Mouse (Mus musculus) stomach, postnatal 0 days (tissue): ENCODE data around the gene Nt5c2. TPM values are rescaled to one million over a fixed set of nuclear protein-coding genes. Genes with fewer than 3 reads are reported as not detected.

Source experiments
- ATAC-seq: fragments of 200-750 bp; cut with Nextera tagmentation; 2 replicates; pipeline ENCODE4 v1.8.0; 2017; ENCODE audit not compliant: low FRiP score, low TSS enrichment
- DNase-seq: peaks from one replicate; pipeline ENCODE4 v3.0.0-alpha.2; 2016; ENCODE audit warnings: low spot score
- H3K27ac ChIP-seq: fragments of 300-500 bp; sonication (generic); replicated peaks from 2 replicates; pipeline ENCODE4 v1.5.1; 2014; ENCODE audit warnings: mild to moderate bottlenecking, control low read depth
- H3K27me3 ChIP-seq: fragments of 300-500 bp; sonication (generic); 2 replicates; pipeline ENCODE4 v1.6.1; 2014; ENCODE audit warnings: low read length; ENCODE audit not compliant: control insufficient read depth, insufficient read depth
- H3K36me3 ChIP-seq: fragments of 300-500 bp; sonication (generic); 2 replicates; pipeline ENCODE4 v1.6.1; 2014; ENCODE audit warnings: low read length, mixed read lengths; ENCODE audit not compliant: control insufficient read depth, insufficient read depth
- H3K4me1 ChIP-seq: fragments of 300-500 bp; sonication (generic); replicated peaks from 2 replicates; pipeline ENCODE4 v1.6.1; 2014; ENCODE audit warnings: antibody characterized with exemption; ENCODE audit not compliant: control insufficient read depth, insufficient read depth
- H3K4me2 ChIP-seq: fragments of 300-500 bp; sonication (generic); replicated peaks from 2 replicates; pipeline ENCODE4 v1.6.1; 2014; ENCODE audit warnings: low read depth, mild to moderate bottlenecking, control low read depth, moderate library complexity
- H3K4me3 ChIP-seq: fragments of 300-500 bp; sonication (generic); 2 replicates; pipeline ENCODE4 v1.5.1; 2014; ENCODE audit warnings: low read depth, low read length, control low read depth
- H3K9ac ChIP-seq: fragments of 300-500 bp; sonication (generic); 2 replicates; pipeline ENCODE4 v1.6.1; 2014; ENCODE audit warnings: mild to moderate bottlenecking, low read length, control low read depth, mixed read lengths
- H3K9me3 ChIP-seq: fragments of 300-500 bp; sonication (generic); 2 replicates; pipeline ENCODE4 v1.6.1; 2016; ENCODE audit warnings: low read length; ENCODE audit not compliant: control insufficient read depth
- CTCF ChIP-seq: IDR thresholded peaks from 2 replicates; pipeline ENCODE4 v1.5.1; 2016; ENCODE audit warnings: antibody characterized with exemption, low read depth, mild to moderate bottlenecking, moderate library complexity
- EP300 ChIP-seq: optimal IDR thresholded peaks from 2 replicates; pipeline ENCODE3; 2016; ENCODE audit warnings: antibody characterized with exemption
- WGBS: fragments of 180-500 bp; shearing (Covaris S2); extraction: QIAGEN DNeasy Blood & Tissue Kit; methylation state at CpG from one replicate; pipeline ENCODE4 v1.1.7; 2014; 5-methylcytosine and 5-hydroxymethylcytosine counted together
- polyA plus RNA-seq: library from polyadenylated mRNA; unstranded; fragments of >200 nt; fragmentation: Nextera tagmentation; extraction: Ambion mirVana; gene quantifications from 2 replicates; pipeline ENCODE4 v1.2.1, GENCODE M21; 2015

The Nt5c2 gene
- polyA plus RNA-seq, 1 experiment from 2014 or later, result 70.9 TPM

DNA sequence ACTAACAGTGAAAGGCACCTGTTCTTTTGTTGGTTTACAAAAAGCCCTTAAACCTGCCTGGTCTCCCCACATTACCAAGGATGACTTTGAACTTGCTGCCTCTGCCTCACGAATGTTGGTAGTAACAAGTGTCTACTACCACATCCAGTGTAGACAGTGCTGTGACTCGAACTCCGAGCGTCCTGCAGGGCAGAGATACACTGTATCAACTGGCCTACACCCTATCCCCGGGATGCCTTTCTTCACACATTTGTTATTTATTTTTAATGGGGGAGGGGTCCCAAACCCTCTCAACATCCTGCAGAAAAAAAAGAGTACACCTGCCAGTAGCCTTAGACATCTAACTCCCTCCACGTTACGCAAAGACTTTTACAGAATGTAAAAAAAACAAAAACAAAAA is 34.9 kb upstream of the Nt5c2 start:
- 6% methylated on average over 7 of the region's 7 CpGs for WGBS
- DNase-seq, result no peak
- peaks cover 3% of the 10 kb centered on the region; the same call in 1 of the 2 replicates for H3K4me1 ChIP-seq
- peak overlapping the region; percentile 95 for H3K4me2 ChIP-seq
- no peak for ATAC-seq
- no peaks in the 10 kb centered on the region for H3K27me3 ChIP-seq
- no peaks in the 10 kb centered on the region for H3K9me3 ChIP-seq
- TF ChIP-seq CTCF (no peak), EP300 (no peak)
- H3K4me3 ChIP-seq, result peak overlapping the region; percentile 85
- peaks cover 3% of the 10 kb centered on the region; the same call in 1 of the 2 replicates for H3K36me3 ChIP-seq
- H3K9ac ChIP-seq, result peak overlapping the region; percentile 74; the same call in 1 of the 2 replicates
- H3K27ac ChIP-seq, result no peak overlapping the region

DNA sequence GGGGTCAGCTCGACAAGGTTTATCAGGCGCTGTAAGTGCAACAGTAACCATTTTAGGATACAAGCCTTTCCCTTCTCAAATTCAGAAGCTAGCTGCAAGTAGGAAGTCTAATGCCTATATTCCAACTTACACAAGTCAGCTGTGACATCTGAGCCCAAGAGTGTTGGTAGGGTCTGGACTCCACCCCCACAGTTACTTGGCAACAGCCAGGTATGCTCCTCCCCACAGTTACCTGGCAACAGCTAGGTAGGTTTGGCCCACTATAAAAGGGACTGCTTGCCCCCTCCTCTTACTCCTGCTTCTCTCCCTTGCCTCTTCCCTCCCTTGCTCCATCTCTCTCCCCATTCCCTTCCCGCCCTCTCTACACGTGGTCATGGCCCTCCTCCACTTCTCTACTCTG is 34.1 kb upstream of the Nt5c2 start:
- no peak for TF ChIP-seq CTCF
- no peak for TF ChIP-seq EP300
- Histone ChIP-seq H3K27ac (no peak overlapping the region), H3K36me3 (peaks cover 3% of the 10 kb centered on the region; the same call in 1 of the 2 replicates), H3K9ac (no peak overlapping the region), H3K4me1 (peaks cover 3% of the 10 kb centered on the region; the same call in 1 of the 2 replicates), H3K27me3 (no peaks in the 10 kb centered on the region), H3K4me3 (no peak overlapping the region), H3K4me2 (no peak overlapping the region), H3K9me3 (no peaks in the 10 kb centered on the region)
- DNase-seq (no peak), ATAC-seq (no peak)
- 65% methylated on average over 4 of the region's 4 CpGs for WGBS

DNA sequence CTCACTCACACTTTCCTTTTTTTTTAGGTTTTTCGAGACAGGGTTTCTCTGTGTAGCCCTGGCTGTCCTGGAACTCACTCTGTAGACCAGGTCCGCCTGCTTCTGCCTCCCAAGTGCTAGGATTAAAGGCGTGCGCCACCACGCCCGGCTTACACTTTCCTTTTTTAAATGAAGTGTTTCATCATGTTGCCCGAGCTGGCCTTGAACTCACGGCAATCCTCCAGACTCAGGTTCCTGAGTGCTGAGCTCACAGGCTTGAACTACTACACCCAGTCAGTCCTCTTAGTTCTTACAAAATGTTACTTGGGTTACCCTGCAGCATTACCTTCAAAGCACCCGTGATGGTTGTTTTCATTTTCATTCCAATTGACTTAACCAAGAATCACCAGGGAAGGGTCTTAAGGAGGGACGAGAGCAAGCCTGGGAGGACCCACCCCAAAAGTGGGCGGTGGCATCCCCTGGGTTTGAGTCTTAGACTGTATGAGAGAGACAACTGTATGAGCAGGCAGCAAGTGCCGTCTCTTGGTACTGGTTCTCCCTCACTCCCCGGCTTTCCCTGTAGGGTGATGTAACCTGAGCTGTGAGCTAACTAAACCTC is 32.4 kb upstream of the Nt5c2 start:
- Histone ChIP-seq H3K4me1 (peaks cover 3% of the 10 kb centered on the region; the same call in 1 of the 2 replicates), H3K4me3 (no peak overlapping the region), H3K36me3 (peaks cover 3% of the 10 kb centered on the region; the same call in 1 of the 2 replicates), H3K27me3 (no peaks in the 10 kb centered on the region), H3K9me3 (no peaks in the 10 kb centered on the region), H3K27ac (no peak overlapping the region), H3K9ac (no peak overlapping the region), H3K4me2 (no peak overlapping the region)
- DNase-seq (no peak), ATAC-seq (no peak)
- 85% methylated on average over 13 of the region's 13 CpGs for WGBS
- TF ChIP-seq CTCF (no peak), EP300 (no peak)

DNA sequence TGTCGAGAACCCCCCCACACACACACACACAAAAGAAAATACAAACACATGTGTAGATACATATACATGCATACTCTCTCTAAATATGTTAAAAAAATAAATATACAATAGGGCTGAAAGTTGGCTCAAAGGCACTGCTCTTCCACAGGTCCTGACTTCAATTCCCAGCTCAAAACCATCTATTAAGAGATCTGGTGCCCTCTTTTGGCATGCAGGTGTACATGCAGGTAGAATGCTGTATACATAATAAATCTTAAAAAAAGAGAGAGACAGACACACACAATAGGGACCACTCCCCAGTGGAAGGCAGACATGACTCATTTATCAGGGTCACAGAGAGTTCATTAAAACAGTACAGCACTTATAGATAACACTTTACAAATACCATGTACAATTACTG is 31.4 kb upstream of the Nt5c2 start:
- peaks cover 3% of the 10 kb centered on the region; the same call in 1 of the 2 replicates for H3K36me3 ChIP-seq
- TF ChIP-seq EP300 (no peak), CTCF (peak; percentile 51)
- H3K4me1 ChIP-seq, result peaks cover 3% of the 10 kb centered on the region; the same call in 1 of the 2 replicates
- H3K9ac ChIP-seq, result no peak overlapping the region
- WGBS, result 100% methylated on average over 1 of the region's 1 CpGs
- H3K4me2 ChIP-seq, result no peak overlapping the region
- no peaks in the 10 kb centered on the region for H3K27me3 ChIP-seq
- H3K4me3 ChIP-seq, result no peak overlapping the region
- DNase-seq (no peak), ATAC-seq (no peak)
- no peak overlapping the region for H3K27ac ChIP-seq
- H3K9me3 ChIP-seq, result no peaks in the 10 kb centered on the region

DNA sequence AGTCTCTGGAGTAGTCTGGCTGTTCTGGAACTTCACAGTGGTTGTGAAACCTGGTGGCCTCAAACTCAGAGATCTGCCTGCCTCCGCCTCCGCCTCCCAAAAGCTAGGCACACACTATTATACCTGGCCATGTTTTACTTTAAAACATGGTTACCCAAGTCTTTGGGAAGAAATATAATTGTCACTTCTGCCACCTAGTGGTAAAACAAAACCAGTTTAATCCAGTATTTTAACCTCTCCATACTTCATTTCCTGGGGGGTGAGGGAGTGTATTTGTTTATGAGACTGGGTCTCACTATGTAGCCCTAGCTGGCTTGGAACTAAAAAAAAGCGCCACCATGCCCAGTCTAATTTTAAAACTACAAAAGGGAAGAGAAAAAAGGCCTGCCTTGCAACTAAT is 28.7 kb upstream of the Nt5c2 start:
- no peak overlapping the region for H3K4me3 ChIP-seq
- no peak overlapping the region for H3K27ac ChIP-seq
- DNase-seq, result no peak
- H3K4me1 ChIP-seq, result no peaks in the 10 kb centered on the region
- no peaks in the 10 kb centered on the region for H3K9me3 ChIP-seq
- WGBS, result 81% methylated on average over 3 of the region's 3 CpGs
- no peak overlapping the region for H3K9ac ChIP-seq
- H3K27me3 ChIP-seq, result no peaks in the 10 kb centered on the region
- TF ChIP-seq CTCF (peak; percentile 61), EP300 (no peak)
- no peak for ATAC-seq
- H3K36me3 ChIP-seq, result peaks cover 5% of the 10 kb centered on the region; the same call in 1 of the 2 replicates
- H3K4me2 ChIP-seq, result no peak overlapping the region

DNA sequence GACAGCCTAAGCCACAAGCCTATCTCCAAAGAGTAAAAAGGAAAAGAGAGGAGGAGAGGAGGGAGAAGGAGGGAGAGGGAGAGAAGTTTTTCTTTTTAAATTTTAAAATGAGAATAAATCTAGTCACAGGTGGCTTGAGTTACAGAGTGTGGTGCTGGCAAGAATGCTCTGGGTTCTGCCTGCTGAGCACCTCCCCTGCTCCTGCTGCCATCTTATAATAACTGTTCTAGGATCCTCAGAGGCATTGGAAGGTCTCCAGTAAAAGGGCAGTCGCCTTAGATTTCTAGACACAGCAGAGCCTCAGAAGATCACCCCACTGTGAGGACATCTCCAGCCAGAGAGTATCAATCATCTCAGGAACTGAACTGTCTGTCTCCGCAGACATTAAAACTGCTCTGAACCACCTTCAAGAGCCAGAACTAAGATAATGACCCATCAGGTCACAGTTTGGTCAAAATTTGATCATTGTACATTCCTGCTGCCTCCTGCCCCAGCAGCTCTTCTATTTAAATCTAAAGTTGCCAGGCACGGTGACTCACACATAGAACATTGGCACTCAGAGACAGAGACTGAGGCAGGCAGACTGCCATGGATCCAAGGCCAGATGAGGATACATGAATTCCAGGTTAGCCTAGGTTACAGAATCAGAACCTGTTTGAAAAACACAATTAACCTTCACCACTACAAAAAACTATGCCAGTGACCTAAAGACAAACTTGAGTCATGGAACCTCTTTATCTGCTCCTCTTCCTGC is 25.9 kb upstream of the Nt5c2 start:
- no peak for DNase-seq
- H3K4me3 ChIP-seq, result no peak overlapping the region
- H3K27ac ChIP-seq, result no peak overlapping the region
- H3K4me1 ChIP-seq, result no peaks in the 10 kb centered on the region
- no peak overlapping the region for H3K4me2 ChIP-seq
- no peak for ATAC-seq
- H3K36me3 ChIP-seq, result peaks cover 2% of the 10 kb centered on the region; the same call in 1 of the 2 replicates
- H3K9ac ChIP-seq, result no peak overlapping the region
- 85% methylated on average over 3 of the region's 3 CpGs for WGBS
- no peak for TF ChIP-seq CTCF
- no peak for TF ChIP-seq EP300
- H3K9me3 ChIP-seq, result no peaks in the 10 kb centered on the region
- no peaks in the 10 kb centered on the region for H3K27me3 ChIP-seq
